Mouse (Mus musculus): ENCODE measurements around the gene Hdac10. TPM values are rescaled to one million over a fixed set of nuclear protein-coding genes. Genes with fewer than 3 reads are reported as not detected.

The Hdac10 gene
- polyA plus RNA-seq, 1 experiment, result 4.6 TPM

DNA sequence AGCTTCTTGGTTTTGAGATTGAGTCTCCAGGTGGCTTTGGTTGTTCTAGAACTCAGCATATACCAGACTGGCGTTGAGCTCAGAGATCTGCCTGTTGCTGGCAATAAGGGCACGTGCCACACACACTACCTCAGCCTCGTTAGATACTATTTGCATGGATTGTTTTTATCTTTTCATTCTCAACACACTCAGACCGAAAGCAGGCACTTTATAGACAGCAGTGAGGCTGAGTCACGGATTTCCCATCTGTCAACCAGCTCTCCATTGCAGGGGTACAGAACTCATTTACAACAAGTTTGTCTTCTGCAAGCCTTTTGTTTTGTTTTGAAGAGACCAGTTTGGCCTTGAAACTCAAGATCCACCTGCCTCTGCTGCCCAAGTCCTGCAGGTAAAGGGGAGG is 31.1 kb downstream of the Hdac10 start:
- Histone ChIP-seq H3K36me3 (ENCODE audit: control insufficient read depth, insufficient read depth, low read length, poor library complexity, severe bottlenecking) (peaks cover 18% of the 10 kb centered on the region), H3K27ac (ENCODE audit: insufficient read depth, low read length) (no peak overlapping the region), H3K27me3 (ENCODE audit: control insufficient read depth, insufficient read depth, low read length, poor library complexity, severe bottlenecking) (no peaks in the 10 kb centered on the region), H3K9ac (ENCODE audit: low read depth, poor library complexity, severe bottlenecking) (no peak overlapping the region), H3K4me3 (ENCODE audit: low read depth, low read length) (no peak overlapping the region), H3K9me3 (replicated peaks; ENCODE audit: control insufficient read depth, insufficient read depth, low read length, poor library complexity, severe bottlenecking) (no peaks in the 10 kb centered on the region), H3K4me1 (ENCODE audit: control insufficient read depth, insufficient read depth, low read length) (no peaks in the 10 kb centered on the region)
- no peak for TF ChIP-seq POLR2A (IDR thresholded peaks at IDR 0.05; ENCODE audit: insufficient read depth, low read length)
- no peak for TF ChIP-seq EP300 (IDR thresholded peaks at IDR 0.05; ENCODE audit: insufficient read depth, low read depth, low read length)
- TF ChIP-seq CTCF (IDR thresholded peaks at IDR 0.05; ENCODE audit: low read depth, low read length), result no peak

DNA sequence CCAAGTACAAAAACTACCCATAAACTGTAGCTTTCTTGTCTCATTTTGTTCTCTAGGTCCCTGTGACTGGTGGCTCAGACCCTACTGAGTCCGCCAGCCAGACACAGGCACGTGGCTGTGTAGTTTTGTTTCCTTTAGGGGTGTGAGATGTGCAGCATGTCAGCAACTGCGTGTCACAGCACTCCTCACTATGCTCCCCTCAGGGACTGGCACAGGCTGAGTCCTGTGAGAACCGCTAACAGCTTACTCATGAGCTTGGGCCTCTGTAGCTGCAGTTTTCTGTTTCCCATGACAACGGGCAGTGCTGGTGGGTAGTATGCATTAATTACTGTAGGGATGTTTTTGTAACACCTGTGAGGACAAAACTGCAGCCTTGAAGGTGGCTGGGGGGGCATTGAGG is 36.3 kb downstream of the Hdac10 start:
- Histone ChIP-seq H3K27me3 (ENCODE audit: control insufficient read depth, insufficient read depth, low read length, poor library complexity, severe bottlenecking) (no peaks in the 10 kb centered on the region), H3K9me3 (replicated peaks; ENCODE audit: control insufficient read depth, insufficient read depth, low read length, poor library complexity, severe bottlenecking) (no peaks in the 10 kb centered on the region), H3K36me3 (ENCODE audit: control insufficient read depth, insufficient read depth, low read length, poor library complexity, severe bottlenecking) (no peaks in the 10 kb centered on the region), H3K4me1 (ENCODE audit: control insufficient read depth, insufficient read depth, low read length) (no peaks in the 10 kb centered on the region), H3K9ac (ENCODE audit: low read depth, poor library complexity, severe bottlenecking) (no peak overlapping the region), H3K4me3 (ENCODE audit: low read depth, low read length) (no peak overlapping the region), H3K27ac (ENCODE audit: insufficient read depth, low read length) (no peak overlapping the region)
- no peak for TF ChIP-seq CTCF (IDR thresholded peaks at IDR 0.05; ENCODE audit: low read depth, low read length)
- TF ChIP-seq EP300 (IDR thresholded peaks at IDR 0.05; ENCODE audit: insufficient read depth, low read depth, low read length), result no peak
- no peak for TF ChIP-seq POLR2A (IDR thresholded peaks at IDR 0.05; ENCODE audit: insufficient read depth, low read length)

DNA sequence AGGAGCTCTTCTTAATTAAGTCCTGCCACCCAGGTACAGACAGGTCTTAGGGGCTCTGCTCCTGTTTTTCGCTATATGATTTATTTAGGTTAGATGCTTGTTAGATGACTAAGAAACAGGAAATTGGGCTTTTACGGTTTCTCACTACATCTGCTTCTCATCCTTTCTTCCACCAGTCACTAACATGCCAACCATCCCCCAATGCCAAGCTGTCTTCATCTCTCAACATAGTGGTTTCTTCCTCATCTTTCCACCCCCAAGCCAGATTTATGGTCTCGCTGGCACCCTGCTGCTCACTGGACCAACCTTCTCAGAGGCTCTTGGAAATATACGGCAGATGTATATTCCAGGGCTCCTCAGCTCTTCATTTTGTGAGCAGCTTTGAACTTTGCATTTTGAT is 37.8 kb downstream of the Hdac10 start:
- Histone ChIP-seq H3K27ac (ENCODE audit: insufficient read depth, low read length) (no peak overlapping the region), H3K4me1 (ENCODE audit: control insufficient read depth, insufficient read depth, low read length) (no peaks in the 10 kb centered on the region), H3K9me3 (replicated peaks; ENCODE audit: control insufficient read depth, insufficient read depth, low read length, poor library complexity, severe bottlenecking) (no peaks in the 10 kb centered on the region), H3K9ac (ENCODE audit: low read depth, poor library complexity, severe bottlenecking) (no peak overlapping the region), H3K36me3 (ENCODE audit: control insufficient read depth, insufficient read depth, low read length, poor library complexity, severe bottlenecking) (no peaks in the 10 kb centered on the region), H3K4me3 (ENCODE audit: low read depth, low read length) (no peak overlapping the region), H3K27me3 (ENCODE audit: control insufficient read depth, insufficient read depth, low read length, poor library complexity, severe bottlenecking) (no peaks in the 10 kb centered on the region)
- TF ChIP-seq EP300 (IDR thresholded peaks at IDR 0.05; ENCODE audit: insufficient read depth, low read depth, low read length) (no peak), CTCF (IDR thresholded peaks at IDR 0.05; ENCODE audit: low read depth, low read length) (no peak), POLR2A (IDR thresholded peaks at IDR 0.05; ENCODE audit: insufficient read depth, low read length) (no peak)

DNA sequence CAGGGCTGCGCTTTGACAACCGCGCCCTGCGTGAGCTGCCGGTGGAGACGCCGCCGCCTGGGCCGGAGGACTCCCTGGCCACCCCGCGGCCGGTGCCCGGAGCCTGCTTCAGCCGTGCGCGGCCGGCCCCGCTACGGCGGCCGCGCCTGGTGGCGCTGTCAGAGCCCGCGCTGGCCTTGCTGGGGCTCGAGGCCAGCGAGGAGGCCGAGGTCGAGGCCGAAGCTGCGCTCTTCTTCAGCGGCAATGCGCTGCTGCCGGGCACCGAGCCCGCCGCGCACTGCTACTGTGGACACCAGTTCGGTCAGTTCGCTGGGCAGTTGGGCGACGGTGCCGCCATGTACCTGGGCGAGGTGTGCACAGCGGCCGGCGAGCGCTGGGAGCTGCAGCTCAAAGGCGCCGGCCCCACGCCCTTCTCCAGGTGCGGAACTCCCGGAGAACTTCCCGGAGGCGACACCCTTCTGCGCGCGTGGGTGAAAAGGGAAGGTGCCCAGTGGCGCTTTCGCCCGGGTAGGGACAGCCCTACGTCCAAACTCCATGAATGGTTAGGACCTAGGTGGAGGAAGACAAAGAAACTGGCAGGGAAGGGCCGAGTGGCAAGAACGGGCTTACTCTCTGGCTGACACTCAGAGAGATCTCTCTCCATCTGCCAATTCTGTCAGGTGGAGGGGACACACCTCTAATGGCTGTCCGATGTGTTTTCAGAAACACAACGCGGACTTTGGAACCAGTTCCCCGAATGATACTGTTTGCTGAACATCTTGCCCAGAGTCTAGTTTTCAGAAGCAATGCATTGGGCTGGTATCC is 39.0 kb downstream of the Hdac10 start:
- Histone ChIP-seq H3K9me3 (replicated peaks; ENCODE audit: control insufficient read depth, insufficient read depth, low read length, poor library complexity, severe bottlenecking) (no peaks in the 10 kb centered on the region), H3K27ac (ENCODE audit: insufficient read depth, low read length) (no peak overlapping the region), H3K4me1 (ENCODE audit: control insufficient read depth, insufficient read depth, low read length) (no peaks in the 10 kb centered on the region), H3K27me3 (ENCODE audit: control insufficient read depth, insufficient read depth, low read length, poor library complexity, severe bottlenecking) (no peaks in the 10 kb centered on the region), H3K36me3 (ENCODE audit: control insufficient read depth, insufficient read depth, low read length, poor library complexity, severe bottlenecking) (no peaks in the 10 kb centered on the region), H3K9ac (ENCODE audit: low read depth, poor library complexity, severe bottlenecking) (peak overlapping the region; percentile 60), H3K4me3 (ENCODE audit: low read depth, low read length) (peak overlapping the region; percentile 80)
- TF ChIP-seq EP300 (IDR thresholded peaks at IDR 0.05; ENCODE audit: insufficient read depth, low read depth, low read length), result no peak
- TF ChIP-seq CTCF (IDR thresholded peaks at IDR 0.05; ENCODE audit: low read depth, low read length), result no peak
- TF ChIP-seq POLR2A (IDR thresholded peaks at IDR 0.05; ENCODE audit: insufficient read depth, low read length), result no peak

DNA sequence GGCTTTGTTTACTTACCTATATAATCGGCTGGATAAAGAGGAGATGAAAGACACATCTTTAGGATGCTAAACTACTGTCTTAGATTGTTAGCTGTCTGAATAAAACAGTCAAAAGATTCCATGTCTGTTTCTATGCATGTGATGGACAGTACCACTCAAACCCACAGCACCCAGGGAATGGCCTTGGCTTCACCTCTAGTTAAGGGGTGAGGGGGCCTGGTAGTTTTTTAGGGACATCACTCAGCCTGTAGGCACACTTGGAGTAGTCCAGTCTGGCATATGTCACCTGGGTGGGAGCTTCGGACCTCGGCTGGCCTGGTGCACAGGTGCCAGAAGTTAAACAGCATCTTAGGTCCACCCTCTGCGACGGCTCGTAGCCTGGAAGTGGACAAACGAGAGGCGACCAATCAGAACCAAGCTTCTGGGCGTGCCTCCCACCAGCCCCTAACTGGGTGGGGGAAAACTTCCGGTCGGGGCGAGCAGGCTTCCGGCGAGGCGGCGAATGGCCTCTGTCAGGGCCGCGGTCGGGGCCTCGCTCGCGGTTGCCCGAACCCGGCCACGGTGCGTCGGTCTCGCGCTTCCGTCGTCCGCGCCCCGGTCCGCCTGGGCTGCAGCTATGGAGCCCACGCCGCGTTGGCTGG is 39.8 kb downstream of the Hdac10 start, which contains the start of gene Selenoo:
Selenoo (plus strand) TSS at position 478 of the 641 bp plus-strand sequence.
- Histone ChIP-seq H3K4me3 (ENCODE audit: low read depth, low read length) (peak within 1 kb of the TSS; percentile 80), H3K9me3 (replicated peaks; ENCODE audit: control insufficient read depth, insufficient read depth, low read length, poor library complexity, severe bottlenecking) (no peaks in the 10 kb centered on the region), H3K4me1 (ENCODE audit: control insufficient read depth, insufficient read depth, low read length) (no peaks in the 10 kb centered on the region), H3K27me3 (ENCODE audit: control insufficient read depth, insufficient read depth, low read length, poor library complexity, severe bottlenecking) (no peaks in the 10 kb centered on the region), H3K36me3 (ENCODE audit: control insufficient read depth, insufficient read depth, low read length, poor library complexity, severe bottlenecking) (no peaks in the 10 kb centered on the region), H3K27ac (ENCODE audit: insufficient read depth, low read length) (no peak within 1 kb of the TSS), H3K9ac (ENCODE audit: low read depth, poor library complexity, severe bottlenecking) (peak within 1 kb of the TSS; percentile 60)
- TF ChIP-seq EP300 (IDR thresholded peaks at IDR 0.05; ENCODE audit: insufficient read depth, low read depth, low read length) (no peak), CTCF (IDR thresholded peaks at IDR 0.05; ENCODE audit: low read depth, low read length) (no peak), POLR2A (IDR thresholded peaks at IDR 0.05; ENCODE audit: insufficient read depth, low read length) (peak; percentile 5)

DNA sequence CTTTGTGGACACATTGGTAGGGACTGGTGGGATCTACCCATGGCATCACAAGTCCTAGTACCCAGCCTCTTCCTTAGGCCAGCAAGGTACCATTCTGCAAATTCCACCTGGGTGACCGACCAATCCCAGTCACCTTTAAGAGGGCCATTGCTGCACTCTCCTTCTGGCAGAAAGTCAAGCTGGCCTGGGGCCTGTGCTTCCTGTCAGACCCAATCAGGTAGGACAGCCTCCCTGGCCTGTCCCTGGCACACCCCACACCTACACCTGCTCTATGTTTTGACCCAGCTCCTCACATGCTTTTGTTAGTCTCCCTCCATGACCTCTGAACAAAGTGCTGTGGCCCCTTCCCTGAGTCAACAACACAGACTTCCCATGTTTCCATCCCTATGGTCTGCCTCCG is 43.7 kb downstream of the Hdac10 start:
- Histone ChIP-seq H3K9ac (ENCODE audit: low read depth, poor library complexity, severe bottlenecking) (no peak overlapping the region), H3K27ac (ENCODE audit: insufficient read depth, low read length) (no peak overlapping the region), H3K27me3 (ENCODE audit: control insufficient read depth, insufficient read depth, low read length, poor library complexity, severe bottlenecking) (no peaks in the 10 kb centered on the region), H3K4me3 (ENCODE audit: low read depth, low read length) (no peak overlapping the region), H3K9me3 (replicated peaks; ENCODE audit: control insufficient read depth, insufficient read depth, low read length, poor library complexity, severe bottlenecking) (no peaks in the 10 kb centered on the region), H3K36me3 (ENCODE audit: control insufficient read depth, insufficient read depth, low read length, poor library complexity, severe bottlenecking) (no peaks in the 10 kb centered on the region), H3K4me1 (ENCODE audit: control insufficient read depth, insufficient read depth, low read length) (no peaks in the 10 kb centered on the region)
- no peak for TF ChIP-seq EP300 (IDR thresholded peaks at IDR 0.05; ENCODE audit: insufficient read depth, low read depth, low read length)
- no peak for TF ChIP-seq POLR2A (IDR thresholded peaks at IDR 0.05; ENCODE audit: insufficient read depth, low read length)
- TF ChIP-seq CTCF (IDR thresholded peaks at IDR 0.05; ENCODE audit: low read depth, low read length), result no peak
